In the genomic region with DNA sequence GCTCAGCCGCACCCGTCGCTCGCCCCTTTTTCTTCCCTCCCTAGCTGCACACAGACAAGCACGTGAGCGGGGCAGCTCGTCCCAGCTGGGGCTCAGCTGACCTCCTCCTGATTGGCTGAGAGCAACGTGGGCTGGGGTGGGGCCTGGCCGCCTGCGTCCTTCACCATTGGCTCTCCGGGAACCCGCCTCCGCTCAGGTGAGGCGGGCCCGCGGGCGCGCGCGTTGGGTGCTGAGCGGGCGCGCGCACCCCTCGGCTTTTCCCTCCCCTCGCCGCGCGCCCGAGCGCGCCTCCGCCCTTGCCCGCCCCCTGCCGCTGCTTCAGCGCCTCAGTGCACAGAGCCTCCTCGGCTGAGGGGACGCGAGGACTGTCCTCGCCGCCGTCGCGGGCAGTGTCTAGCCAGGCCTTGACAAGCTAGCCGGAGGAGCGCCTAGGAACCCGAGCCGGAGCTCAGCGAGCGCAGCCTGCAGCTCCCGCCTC, we compare ENCODE assay signal across 8 mouse cellular contexts. TPM values are rescaled to one million over a fixed set of nuclear protein-coding genes. Genes with fewer than 3 reads are reported as not detected.
DNase-seq lines count a peak whose midpoint lies in the region; ATAC-seq and TF ChIP-seq lines count a peak whose summit lies in the region.

No protein-coding gene starts in this region.

- no peaks in the 10 kb centered on the region for H3K27me3 ChIP-seq in forebrain, embryonic 15.5 days
- H3K27me3 ChIP-seq in lung, embryonic 14.5 days (ENCODE audit: insufficient read depth, low read length) = no peaks in the 10 kb centered on the region
- no peaks in the 10 kb centered on the region for H3K27me3 ChIP-seq in thymus, adult 2 months (ENCODE audit: control insufficient read depth, insufficient read depth, low read length)

- H3K4me2 ChIP-seq in forebrain, embryonic 15.5 days (replicated peaks) = peak overlapping the region; percentile 71
- peak overlapping the region; percentile 82 for H3K4me2 ChIP-seq in lung, embryonic 14.5 days

- H3K4me3 ChIP-seq in ES-E14 (ENCODE audit: insufficient read depth in 1 of 2, low read depth in 1 of 2, low read length in 2 of 2, poor library complexity in 1 of 2, severe bottlenecking in 1 of 2) = peak overlapping the region; percentile 83 to 88
- peak overlapping the region; percentile 81 for H3K4me3 ChIP-seq in forebrain, embryonic 15.5 days
- H3K4me3 ChIP-seq in layer of hippocampus, adult 2 months = peak overlapping the region; percentile 97
- peak overlapping the region; percentile 90 for H3K4me3 ChIP-seq in lung, embryonic 14.5 days (ENCODE audit: low read depth, low read length)
- H3K4me3 ChIP-seq in olfactory bulb, adult 2 months (ENCODE audit: insufficient read depth, low read depth, low read length) = peak overlapping the region; percentile 91
- H3K4me3 ChIP-seq in thymus, adult 2 months (ENCODE audit: control insufficient read depth, insufficient read depth, low read length) = peak overlapping the region; percentile 82

- peak overlapping the region; percentile 89 for H3K27ac ChIP-seq in ES-E14 (ENCODE audit: insufficient read depth, low read depth, low read length, poor library complexity, severe bottlenecking)
- H3K27ac ChIP-seq in forebrain, embryonic 15.5 days (replicated peaks) = peak overlapping the region; percentile 97
- peak overlapping the region; percentile 99 for H3K27ac ChIP-seq in layer of hippocampus, adult 2 months
- H3K27ac ChIP-seq in lung, embryonic 14.5 days (ENCODE audit: low read depth) = peak overlapping the region; percentile 99
- peak overlapping the region; percentile 92 for H3K27ac ChIP-seq in olfactory bulb, adult 2 months (ENCODE audit: insufficient read depth, low read depth, low read length)
- H3K27ac ChIP-seq in thymus, adult 2 months (ENCODE audit: control insufficient read depth, insufficient read depth, low read length) = peak overlapping the region; percentile 26

- ATAC-seq in forebrain, embryonic 15.5 days (replicated peaks) = peak; percentile 99
- ATAC-seq in lung, embryonic 14.5 days (ENCODE audit: insufficient read depth) = peak; percentile 100

- in situ Hi-C loops in ES-E14 (cut with MboI; ENCODE audit: low sequenced_read_pairs in 2 of 2, unreplicated experiment in 2 of 2) = no loop called here

- H3K36me3 ChIP-seq in ES-E14 (ENCODE audit: control insufficient read depth, insufficient read depth, low read length, poor library complexity, severe bottlenecking) = no peaks in the 10 kb centered on the region
- H3K36me3 ChIP-seq in forebrain, embryonic 15.5 days = no peaks in the 10 kb centered on the region
- H3K36me3 ChIP-seq in lung, embryonic 14.5 days (ENCODE audit: insufficient read depth) = no peaks in the 10 kb centered on the region
- no peaks in the 10 kb centered on the region for H3K36me3 ChIP-seq in thymus, adult 2 months (ENCODE audit: control insufficient read depth, insufficient read depth, low read length)

- no peaks in the 10 kb centered on the region for H3K9me3 ChIP-seq in ES-E14 (ENCODE audit: control insufficient read depth, insufficient read depth, low read depth, low read length)
- no peaks in the 10 kb centered on the region for H3K9me3 ChIP-seq in forebrain, embryonic 15.5 days
- no peaks in the 10 kb centered on the region for H3K9me3 ChIP-seq in lung, embryonic 14.5 days (ENCODE audit: low read depth, low read length)

- TF ChIP-seq POLR2A in olfactory bulb, adult 2 months (IDR thresholded peaks at IDR 0.05; ENCODE audit: insufficient read depth, low read depth, low read length) = peak; percentile 97
- peak; percentile 99 for TF ChIP-seq POLR2A in thymus, adult 2 months (IDR thresholded peaks at IDR 0.05; ENCODE audit: control insufficient read depth, extremely low read depth, insufficient read depth, low read length, poor library complexity)

- peak; percentile 88 for DNase-seq in ES-E14 (ENCODE audit: low read depth, low spot score)
- peak; percentile 99 for DNase-seq in cerebellum, adult 11-12 months
- DNase-seq in heart, postnatal 36 days = peak; percentile 93 to 94
- peak; percentile 97 for DNase-seq in layer of hippocampus, adult 2 months (ENCODE audit: low spot score in 2 of 2)
- DNase-seq in lung, embryonic 14.5 days = peak; percentile 98
- DNase-seq in thymus, adult 2 months = peak; percentile 96

- TF ChIP-seq CTCF in layer of hippocampus, adult 2 months (conservative IDR thresholded peaks at IDR 0.05) = peak; percentile 69
- peak; percentile 57 for TF ChIP-seq CTCF in lung, embryonic 14.5 days (IDR thresholded peaks at IDR 0.05; ENCODE audit: low read depth)
- TF ChIP-seq CTCF in olfactory bulb, adult 2 months (IDR thresholded peaks at IDR 0.05; ENCODE audit: insufficient read depth, low read depth, low read length) = no peak
- TF ChIP-seq CTCF in thymus, adult 2 months (IDR thresholded peaks at IDR 0.05; ENCODE audit: borderline replicate concordance, control insufficient read depth, extremely low read depth, insufficient read depth, low read length, poor library complexity) = peak; percentile 80; the same call in 1 of the 2 replicates

- H3K9ac ChIP-seq in ES-E14 (ENCODE audit: insufficient read depth, low read depth, low read length, poor library complexity, severe bottlenecking) = peak overlapping the region; percentile 93
- H3K9ac ChIP-seq in forebrain, embryonic 15.5 days (replicated peaks) = peak overlapping the region; percentile 96
- peak overlapping the region; percentile 99 for H3K9ac ChIP-seq in lung, embryonic 14.5 days

- intact Hi-C loops in heart, postnatal 36 days (cut with DNase I) = loop anchor here (2.0 to 5.0 kb wide), 2 partner anchors 110 to 199 kb away; no protein-coding TSS in a partner anchor

- no peaks in the 10 kb centered on the region; a peak in 1 of 4 replicates for H3K4me1 ChIP-seq in ES-E14 (ENCODE audit: control insufficient read depth in 2 of 2, insufficient read depth in 2 of 2, low read length in 2 of 2, poor library complexity in 1 of 2)
- H3K4me1 ChIP-seq in forebrain, embryonic 15.5 days = peaks cover 21% of the 10 kb centered on the region
- peaks cover 8% of the 10 kb centered on the region; the same call in 1 of the 2 replicates for H3K4me1 ChIP-seq in lung, embryonic 14.5 days (ENCODE audit: insufficient read depth)
- H3K4me1 ChIP-seq in olfactory bulb, adult 2 months (ENCODE audit: control insufficient read depth, insufficient read depth, low read length) = no peaks in the 10 kb centered on the region
- H3K4me1 ChIP-seq in thymus, adult 2 months (replicated peaks; ENCODE audit: control insufficient read depth, insufficient read depth, low read length) = peaks cover 2% of the 10 kb centered on the region; the same call in 1 of the 2 replicates

- 0% methylated on average over 51 of the region's 51 CpGs for WGBS in forebrain, embryonic 15.5 days
- under 1% methylated on average over 51 of the region's 51 CpGs for WGBS in lung, embryonic 14.5 days
- under 1% methylated on average over 51 of the region's 51 CpGs for WGBS in olfactory bulb, adult 2 months
- under 1% methylated on average over 51 of the region's 51 CpGs for WGBS in thymus, adult 2 months

TF ChIP-seq in ES-E14, 5 proteins besides CTCF, POLR2A, EP300 and RAD21:
- TF ChIP-seq MAFK (IDR thresholded peaks at IDR 0.05; ENCODE audit: insufficient read depth, low read depth, low read length) (no peak), ZNF384 (IDR thresholded peaks at IDR 0.05; ENCODE audit: low read depth, low read length) (no peak), CHD2 (IDR thresholded peaks at IDR 0.05; ENCODE audit: low read depth, low read length) (no peak), HCFC1 (IDR thresholded peaks at IDR 0.05; ENCODE audit: borderline replicate concordance, insufficient read depth, low read length) (0 out of 2 replicates have a peak, but pooled peaks have one; percentile 36), ZC3H11A (IDR thresholded peaks at IDR 0.05; ENCODE audit: borderline replicate concordance, low read depth, low read length) (no peak)

RNA-seq across cellular contexts. Expression of gene Hif1a, which starts 6.5 kb away (rescaled TPM):
- 40.2 and 57.6 TPM in 2 replicates for total RNA-seq in ES-E14 (2012; rRNA removed)
- polyA plus RNA-seq in forebrain, embryonic 15.5 days (2015; fragmentation: Nextera tagmentation; extraction: Ambion mirVana) = 88.3 and 89.2 TPM in 2 replicates
- total RNA-seq in heart, postnatal 36 days (2021) = 10 to 100 TPM; 53.0 to 55.9 TPM
- total RNA-seq in layer of hippocampus, adult 2 months (2021) = 10 to 100 TPM; 56.1 to 57.8 TPM
- polyA plus RNA-seq in lung, embryonic 14.5 days (2014; fragmentation: Nextera tagmentation; extraction: Ambion mirVana) = 112 TPM in 2 replicates
- polyA plus RNA-seq in olfactory bulb, adult 2 months (2012; ENCODE audit: insufficient read depth, insufficient read length, low replicate concordance, missing spikeins) = 139 TPM in 1 of 2 replicates, not detected in the other
- polyA plus RNA-seq in thymus, adult 2 months (2012; rRNA removed) = 45.3 and 57.7 TPM in 2 replicates

RNA-seq across cellular contexts. Expression of gene Gm49321, which starts 29.7 kb away (rescaled TPM):
- total RNA-seq in ES-E14 (2012; rRNA removed) = 1.7 and 2.9 TPM in 2 replicates
- polyA plus RNA-seq in forebrain, embryonic 15.5 days (2015; fragmentation: Nextera tagmentation; extraction: Ambion mirVana) = 24.3 and 24.6 TPM in 2 replicates
- total RNA-seq in heart, postnatal 36 days (2021) = 1 to 10 TPM; 3.7 to 7.0 TPM
- 10 to 100 TPM; 12.7 to 13.8 TPM for total RNA-seq in layer of hippocampus, adult 2 months (2021)
- 6.2 and 10.7 TPM in 2 replicates for polyA plus RNA-seq in lung, embryonic 14.5 days (2014; fragmentation: Nextera tagmentation; extraction: Ambion mirVana)
- polyA plus RNA-seq in olfactory bulb, adult 2 months (2012; ENCODE audit: insufficient read depth, insufficient read length, low replicate concordance, missing spikeins) = not detected in 2 replicates
- polyA plus RNA-seq in thymus, adult 2 months (2012; rRNA removed) = not detected in 2 replicates

RNA-seq across cellular contexts. Expression of gene Snapc1, which starts 56.6 kb away (rescaled TPM):
- total RNA-seq in ES-E14 (2012; rRNA removed) = 12.3 and 14.0 TPM in 2 replicates
- polyA plus RNA-seq in forebrain, embryonic 15.5 days (2015; fragmentation: Nextera tagmentation; extraction: Ambion mirVana) = 40.4 and 41.6 TPM in 2 replicates
- total RNA-seq in heart, postnatal 36 days (2021) = 10 to 100 TPM in 1 of 2 experiments, 1 to 10 TPM in 1; 8.8 to 13.4 TPM
- total RNA-seq in layer of hippocampus, adult 2 months (2021) = 10 to 100 TPM; 34.5 to 35.7 TPM
- polyA plus RNA-seq in lung, embryonic 14.5 days (2014; fragmentation: Nextera tagmentation; extraction: Ambion mirVana) = 18.6 and 23.2 TPM in 2 replicates
- polyA plus RNA-seq in olfactory bulb, adult 2 months (2012; ENCODE audit: insufficient read depth, insufficient read length, low replicate concordance, missing spikeins) = 167 TPM in 1 of 2 replicates, not detected in the other
- 9.3 and 9.9 TPM in 2 replicates for polyA plus RNA-seq in thymus, adult 2 months (2012; rRNA removed)

Comparison
In these comparisons a context has a peak if more than half of its experiments do, and no peak if none do; other contexts are left out.
1. Peak in every context shown above with its lines: DNase-seq, ATAC-seq, H3K4me3 ChIP-seq and H3K27ac ChIP-seq.
2. H3K27ac ChIP-seq: peak in every context shown above with its lines; median percentile 99 in layer of hippocampus, adult 2 months; 99 in lung, embryonic 14.5 days; 97 in forebrain, embryonic 15.5 days; 92 in olfactory bulb, adult 2 months; 89 in ES-E14; 26 in thymus, adult 2 months.